Mouse (Mus musculus): ENCODE data around the gene Bola3.

GRCm38 (mm10) chr6:83371350-83371749 is 22.4 kb downstream of the Bola3 start:
- no peak for TF ChIP-seq CTCF (IDR thresholded peaks at IDR 0.05; ENCODE audit: extremely low read depth, insufficient read depth, low read length)
- no peak for TF ChIP-seq POLR2A (IDR thresholded peaks at IDR 0.05; ENCODE audit: extremely low read depth, insufficient read depth, low read length)
